ENCODE assay signal across 31 mouse cellular contexts in genomic region chr1:130854819-130855218, GRCm38 (mm10). TPM values are rescaled to one million over a fixed set of nuclear protein-coding genes. Genes with fewer than 3 reads are reported as not detected.
"Had no signal": no experiment of that assay in that cellular context is flagged by ENCODE, and none has a peak within 500 bp of the region (broad histone marks: within the 10 kb centered on the region; RNA-seq: fewer than 3 reads in every experiment).

No protein-coding gene starts in this region.

- H3K9me3 ChIP-seq: kidney, embryonic 15.5 days; liver, embryonic 13.5 days; neural tube, embryonic 12.5 days; neural tube, embryonic 15.5 days had no signal

- H3K4me3 ChIP-seq: kidney, embryonic 15.5 days; left cerebral cortex, adult 2 months; liver, embryonic 13.5 days; neural tube, embryonic 12.5 days; neural tube, embryonic 15.5 days had no signal

- H3K27me3 ChIP-seq: kidney, embryonic 15.5 days; liver, embryonic 13.5 days; neural tube, embryonic 12.5 days; neural tube, embryonic 15.5 days had no signal

- H3K4me1 ChIP-seq: kidney, embryonic 15.5 days; liver, embryonic 13.5 days; neural tube, embryonic 12.5 days; neural tube, embryonic 15.5 days had no signal

- H3K36me3 ChIP-seq: kidney, embryonic 15.5 days; liver, embryonic 13.5 days; neural tube, embryonic 12.5 days; neural tube, embryonic 15.5 days had no signal

- H3K9ac ChIP-seq: kidney, embryonic 15.5 days; liver, embryonic 13.5 days; neural tube, embryonic 12.5 days; neural tube, embryonic 15.5 days had no signal

- DNase-seq: kidney, adult 8-10 months; kidney, postnatal 14 days; layer of hippocampus, postnatal 36 days; liver, embryonic 13.5 days; lung, adult 2 months; lung, postnatal 14 days; lung, postnatal 4 days; midbrain, embryonic 14.5 days; right cerebral cortex, adult 18-20 months; right cerebral cortex, postnatal 14 days; right cerebral cortex, postnatal 4 days; thymus, adult 2 months; thymus, postnatal 14 days; thymus, postnatal 4 days had no signal

- H3K4me2 ChIP-seq: kidney, embryonic 15.5 days; liver, embryonic 13.5 days; neural tube, embryonic 12.5 days; neural tube, embryonic 15.5 days had no signal

- H3K27ac ChIP-seq: kidney, embryonic 15.5 days; left cerebral cortex, adult 2 months; liver, embryonic 13.5 days; neural tube, embryonic 12.5 days; neural tube, embryonic 15.5 days; stomach, postnatal 0 days had no signal

RNA-seq across cellular contexts. Expression of gene Fcmr, which starts 10.7 kb away (rescaled TPM):
- total RNA-seq: layer of hippocampus, adult 8-10 months; layer of hippocampus, postnatal 10 days; layer of hippocampus, postnatal 36 days; left cerebral cortex, adult 2 months; megakaryocyte progenitor cell, adult 5-6 weeks had no signal
- polyA plus RNA-seq: limb, embryonic 14.5 days; liver, embryonic 13.5 days; liver, embryonic 16.5 days; midbrain, embryonic 14.5 days; neural tube, embryonic 12.5 days; stomach, embryonic 14.5 days; stomach, postnatal 0 days had no signal

RNA-seq across cellular contexts. Expression of gene Pigr, which starts 28.3 kb away (rescaled TPM):
- total RNA-seq: layer of hippocampus, adult 8-10 months; layer of hippocampus, postnatal 10 days; layer of hippocampus, postnatal 36 days; left cerebral cortex, postnatal 36 days; megakaryocyte progenitor cell, adult 5-6 weeks; megakaryocyte-erythroid progenitor cell, adult 5-6 weeks had no signal
- polyA plus RNA-seq: limb, embryonic 11.5 days; midbrain, embryonic 14.5 days; neural tube, embryonic 12.5 days; neural tube, embryonic 15.5 days; stomach, embryonic 14.5 days had no signal

RNA-seq across cellular contexts. Expression of gene Il24, which starts 32.4 kb away (rescaled TPM):
- total RNA-seq: layer of hippocampus, adult 8-10 months; layer of hippocampus, postnatal 10 days; layer of hippocampus, postnatal 36 days; left cerebral cortex, adult 2 months; left cerebral cortex, postnatal 10 days; left cerebral cortex, postnatal 36 days; liver, adult 2 months; megakaryocyte progenitor cell, adult 5-6 weeks; megakaryocyte-erythroid progenitor cell, adult 5-6 weeks had no signal
- polyA plus RNA-seq: limb, embryonic 11.5 days; limb, embryonic 14.5 days; liver, adult 2 months; liver, embryonic 13.5 days; liver, embryonic 16.5 days; lung, adult 2 months; lung, embryonic 16.5 days; midbrain, embryonic 14.5 days; neural tube, embryonic 12.5 days; neural tube, embryonic 15.5 days; stomach, embryonic 14.5 days; stomach, postnatal 0 days had no signal

RNA-seq across cellular contexts. Expression of gene Fcamr, which starts 54.1 kb away (rescaled TPM):
- total RNA-seq: layer of hippocampus, adult 8-10 months; layer of hippocampus, postnatal 10 days; layer of hippocampus, postnatal 36 days; left cerebral cortex, adult 2 months; left cerebral cortex, postnatal 10 days; left cerebral cortex, postnatal 36 days; megakaryocyte progenitor cell, adult 5-6 weeks; megakaryocyte-erythroid progenitor cell, adult 5-6 weeks had no signal
- polyA plus RNA-seq: kidney, embryonic 15.5 days; limb, embryonic 11.5 days; liver, embryonic 13.5 days; liver, embryonic 16.5 days; lung, embryonic 16.5 days; midbrain, embryonic 14.5 days; neural tube, embryonic 12.5 days; neural tube, embryonic 15.5 days had no signal

RNA-seq across cellular contexts. Expression of gene Il20, which starts 56.4 kb away (rescaled TPM):
- total RNA-seq: layer of hippocampus, adult 8-10 months; layer of hippocampus, postnatal 10 days; layer of hippocampus, postnatal 36 days; left cerebral cortex, adult 2 months; left cerebral cortex, postnatal 10 days; left cerebral cortex, postnatal 36 days; liver, adult 2 months; megakaryocyte progenitor cell, adult 5-6 weeks; megakaryocyte-erythroid progenitor cell, adult 5-6 weeks had no signal
- polyA plus RNA-seq: kidney, embryonic 15.5 days; limb, embryonic 11.5 days; limb, embryonic 14.5 days; liver, adult 2 months; liver, embryonic 13.5 days; liver, embryonic 16.5 days; lung, adult 2 months; lung, embryonic 16.5 days; midbrain, embryonic 14.5 days; neural tube, embryonic 12.5 days; neural tube, embryonic 15.5 days; stomach, embryonic 14.5 days; stomach, postnatal 0 days; thymus, adult 2 months had no signal
